Mouse (Mus musculus) spleen, embryonic (tissue): ENCODE data around the gene Zbtb37.
"Not testable (repeated sequence)": the region's sequence is repeated elsewhere in the genome, so short reads cannot be mapped to it uniquely, and the experiment has no call there.

ENCODE experiments used
- CTCF ChIA-PET: fragments of 350-600 bp; sonication (Branson Sonifier 250); formaldehyde crosslinking; loops from one replicate; lab custom pipeline; 2022; lab: Charles Lee

Gene Zbtb37

GRCm38 (mm10) chr1:161033856-161034434 lies 704 bp downstream of the Zbtb37 start:
- CTCF ChIA-PET, result no interaction called here

- CTCF ChIA-PET, result interaction anchor here (0.6 kb wide), 1 partner anchor 9 kb away, joined by 5 read pairs; no protein-coding TSS in a partner anchor
Observed at GRCm38 (mm10) chr1:161032345-161032744, 2.3 kb downstream of the Zbtb37 start.

- CTCF ChIA-PET, result interaction anchor here (0.5 kb wide), 1 partner anchor 9 kb away, joined by 3 read pairs; no protein-coding TSS in a partner anchor
Observed at GRCm38 (mm10) chr1:161031881-161032280, 2.8 kb downstream of the Zbtb37 start.

DNA sequence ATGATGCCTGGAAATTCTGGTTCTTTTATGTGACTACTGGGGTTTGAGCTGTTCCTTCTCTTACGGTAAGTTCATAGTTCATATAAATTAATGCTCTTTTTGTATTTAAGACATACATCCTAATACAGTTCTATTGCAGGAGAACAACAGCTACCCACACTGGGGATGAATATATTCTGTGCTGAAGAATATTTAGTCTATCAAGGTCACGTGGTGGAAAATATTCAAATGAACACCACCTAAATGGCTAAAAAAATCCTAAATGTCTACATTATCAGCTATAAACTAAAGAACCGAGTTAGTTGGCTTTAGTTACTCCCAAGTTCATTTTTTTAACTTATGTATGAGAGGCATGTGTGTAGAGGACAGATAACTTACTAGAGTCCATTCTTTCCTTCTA lies 4.6 kb downstream of the Zbtb37 start:
- CTCF ChIA-PET, result interaction anchor here (0.6 kb wide), 1 partner anchor 1687 kb away, joined by 3 read pairs; no protein-coding TSS in a partner anchor

DNA sequence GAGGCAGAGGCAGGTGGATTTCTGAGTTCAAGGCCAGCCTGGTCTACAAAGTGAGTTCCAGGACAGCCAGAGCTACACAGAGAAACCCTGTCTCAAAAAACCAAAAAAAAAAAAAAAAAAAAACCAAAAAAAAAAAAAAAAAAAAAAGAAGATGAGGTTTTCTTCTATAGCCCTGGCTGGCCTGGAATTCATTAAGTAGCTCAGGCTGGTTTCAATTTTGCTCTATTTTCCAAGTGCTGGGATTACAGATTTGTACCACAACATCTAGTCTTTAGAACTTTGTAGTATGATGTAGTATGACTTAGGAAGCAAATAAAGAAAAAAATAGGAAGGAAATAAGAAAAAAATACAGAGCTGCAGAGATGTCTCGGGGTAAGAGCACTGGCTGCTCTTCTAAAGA lies 6.2 kb downstream of the Zbtb37 start:
- CTCF ChIA-PET, result interaction anchor here (0.7 kb wide), 1 partner anchor 10 kb away, joined by 5 read pairs; no protein-coding TSS in a partner anchor

DNA sequence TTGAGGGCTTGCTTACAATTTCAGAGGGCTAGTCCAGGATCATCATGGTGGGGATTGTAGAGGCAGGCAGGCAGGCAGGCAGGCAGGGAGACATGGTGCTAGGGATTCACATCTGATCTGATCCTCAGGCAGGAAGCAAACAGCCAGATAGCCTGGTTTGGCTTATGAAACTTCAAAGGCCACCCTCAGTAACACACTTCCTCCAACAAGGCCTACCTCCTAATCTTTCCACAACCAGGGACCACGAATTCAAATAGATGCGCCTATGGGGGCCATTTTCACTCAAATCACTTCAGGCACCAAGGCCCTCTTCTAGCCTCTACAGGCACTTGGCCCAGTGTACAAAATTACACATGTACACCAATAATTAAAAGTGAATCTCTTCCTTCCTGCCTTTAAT lies 7.5 kb downstream of the Zbtb37 start:
- CTCF ChIA-PET, result no interaction called here

DNA sequence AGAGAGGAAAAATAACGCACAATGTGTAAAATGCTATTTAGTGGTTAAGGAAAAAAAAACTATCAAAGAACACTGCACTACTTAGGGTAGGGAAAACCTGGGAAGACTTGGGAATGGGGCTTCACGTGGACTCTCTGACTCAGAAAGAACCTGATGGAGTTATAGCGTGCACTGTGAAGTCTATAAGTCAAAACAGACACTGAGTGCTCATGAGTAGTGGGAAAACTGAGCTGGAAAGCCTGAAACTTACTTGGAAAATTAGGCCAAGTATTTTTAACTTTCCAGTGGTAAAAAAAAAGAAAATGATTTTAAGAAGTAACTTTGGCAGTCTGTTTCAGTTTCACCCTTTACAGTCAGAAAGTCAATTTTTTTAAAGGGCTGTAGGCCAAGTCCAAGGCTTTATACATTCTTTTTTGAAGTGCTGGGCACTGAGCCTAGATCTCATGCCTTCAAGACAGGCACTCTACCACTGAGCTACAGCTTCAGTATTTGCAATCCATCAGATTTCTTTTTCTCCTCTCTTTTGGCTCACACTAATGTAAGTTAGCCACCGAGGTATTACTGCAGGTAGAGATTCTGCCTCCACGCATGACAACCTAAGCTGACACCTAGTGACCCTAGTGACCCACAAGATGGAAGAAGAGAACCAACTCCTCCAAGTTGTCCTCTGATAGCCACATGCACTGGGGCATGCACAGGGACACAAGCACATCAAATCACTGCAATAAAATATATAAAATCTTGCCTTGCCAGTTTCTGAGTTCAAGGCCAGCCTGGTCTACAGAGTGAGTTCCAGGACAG lies 9.0 kb downstream of the Zbtb37 start:
- CTCF ChIA-PET, result interaction anchor here (0.7 kb wide), 1 partner anchor 107 kb away, joined by 3 read pairs; no protein-coding TSS in a partner anchor

DNA sequence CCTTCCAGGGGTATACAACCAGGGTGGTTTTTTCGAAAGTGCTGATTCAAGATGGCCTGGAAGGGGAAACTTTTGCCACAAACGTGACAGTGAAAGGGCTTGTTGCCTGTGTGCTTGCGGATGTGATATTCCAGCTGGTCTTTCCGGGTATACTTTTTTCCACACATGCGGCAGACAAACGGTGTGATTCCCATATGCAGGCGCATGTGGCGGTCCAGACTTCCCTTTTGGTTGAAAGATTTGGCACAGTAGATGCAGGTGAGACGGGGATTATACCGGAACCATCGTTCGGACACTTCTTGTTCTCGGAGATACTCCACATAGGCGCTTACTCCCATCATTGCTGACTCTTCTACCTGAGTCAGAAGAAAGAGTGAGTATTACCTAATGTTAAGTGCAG lies 14.6 kb downstream of the Zbtb37 start:
- CTCF ChIA-PET, result no interaction called here

- CTCF ChIA-PET, result no interaction called here
Observed at GRCm38 (mm10) chr1:161016378-161016777, 18.3 kb downstream of the Zbtb37 start.

GRCm38 (mm10) chr1:161010436-161010835 lies 24.2 kb downstream of the Zbtb37 start:
- CTCF ChIA-PET, result interaction anchor here (0.6 kb wide), 1 partner anchor 32 kb away, joined by 3 read pairs; no protein-coding TSS in a partner anchor

- CTCF ChIA-PET, result interaction anchor here (0.6 kb wide), 1 partner anchor 153 kb away, joined by 3 read pairs; no protein-coding TSS in a partner anchor
Observed at GRCm38 (mm10) chr1:161008038-161008437, 26.6 kb downstream of the Zbtb37 start.

GRCm38 (mm10) chr1:161006471-161006870 lies 28.2 kb downstream of the Zbtb37 start:
- CTCF ChIA-PET, result interaction anchor here (0.6 kb wide), 1 partner anchor 61 kb away, joined by 5 read pairs; no protein-coding TSS in a partner anchor

GRCm38 (mm10) chr1:161005526-161005925 lies 29.1 kb downstream of the Zbtb37 start:
- CTCF ChIA-PET, result no interaction called here

DNA sequence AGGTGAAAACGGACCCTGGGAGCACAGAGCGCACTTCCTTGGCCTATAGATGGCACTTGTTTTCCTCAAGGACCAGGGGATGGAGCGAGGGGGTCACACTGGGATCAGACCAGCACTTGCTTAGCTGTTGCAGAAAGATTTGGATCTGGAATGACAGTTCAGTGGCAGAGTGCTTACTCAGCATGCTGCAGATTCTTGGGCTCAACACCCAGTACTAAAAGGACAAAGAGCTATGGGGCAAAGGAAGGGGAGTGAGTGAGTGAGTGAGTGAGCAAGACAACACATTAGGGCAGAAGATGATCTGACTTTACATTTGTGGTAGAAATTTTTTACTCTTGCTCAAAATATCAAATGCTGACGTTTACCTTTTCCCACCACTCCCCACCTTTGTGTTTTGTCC lies 29.7 kb downstream of the Zbtb37 start:
- CTCF ChIA-PET, result no interaction called here

DNA sequence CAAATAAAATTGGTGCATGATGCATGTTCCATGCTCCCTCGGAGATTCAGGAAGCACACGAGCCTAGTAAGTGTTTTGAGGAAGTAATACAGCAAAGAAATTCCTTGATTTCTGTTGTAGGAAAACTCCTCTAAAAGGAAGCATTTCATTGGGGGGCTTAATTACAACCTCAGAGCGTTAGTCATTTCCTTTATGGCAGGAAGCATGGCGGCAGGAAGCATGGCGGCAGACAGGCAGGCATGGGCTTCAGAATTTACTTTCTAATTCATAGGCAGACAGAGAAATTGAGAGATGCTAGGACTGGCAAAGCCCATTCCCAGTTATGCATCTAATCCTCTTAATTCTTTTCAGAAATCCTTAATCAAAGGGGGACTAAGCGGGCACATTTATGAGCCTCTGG lies 40.8 kb downstream of the Zbtb37 start:
- CTCF ChIA-PET, result no interaction called here

GRCm38 (mm10) chr1:160989395-160989794 lies 45.3 kb downstream of the Zbtb37 start:
- CTCF ChIA-PET, result interaction anchor here (0.7 kb wide), 1 partner anchor 20 kb away, joined by 3 read pairs; no protein-coding TSS in a partner anchor

GRCm38 (mm10) chr1:160986881-160987635 lies 47.6 kb downstream of the Zbtb37 start:
- CTCF ChIA-PET, result no interaction called here

- CTCF ChIA-PET, result no interaction called here
Observed at GRCm38 (mm10) chr1:160985477-160985876, 49.2 kb downstream of the Zbtb37 start.

- CTCF ChIA-PET, result not testable (repeated sequence)
Observed at GRCm38 (mm10) chr1:160984731-160985130, 49.9 kb downstream of the Zbtb37 start.

- CTCF ChIA-PET, result no interaction called here
Observed at GRCm38 (mm10) chr1:160982887-160983286, 51.8 kb downstream of the Zbtb37 start.

GRCm38 (mm10) chr1:160981337-160981736 lies 53.3 kb downstream of the Zbtb37 start:
- CTCF ChIA-PET, result interaction anchor here (0.7 kb wide), 1 partner anchor 114 kb away, joined by 3 read pairs; no protein-coding TSS in a partner anchor
